Mouse (Mus musculus) adrenal gland, adult 2 months (tissue): ENCODE measurements around the gene Ache. TPM values are rescaled to one million over a fixed set of nuclear protein-coding genes. Genes with fewer than 3 reads are reported as not detected.
A peak's percentile ranks its signal among the peaks of the same experiment; 100 is the strongest.
"Not testable (repeated sequence)": the region's sequence is repeated elsewhere in the genome, so short reads cannot be mapped to it uniquely, and the experiment has no call there.

Source experiments
- DNase-seq: peaks from one replicate; pipeline ENCODE4 v3.0.0; 2021
- long read RNA-seq: library from polyadenylated mRNA; stranded (forward); transcript quantifications from one replicate; pipeline ENCODE4 v2.0.0, GENCODE M21; 2021
- polyA plus RNA-seq: library from polyadenylated mRNA; depleted of rRNA; stranded (reverse); fragments of >200 nt; gene quantifications from 2 replicates; pipeline ENCODE4 v1.2.3, GENCODE M21; 2012; rRNA removed
- total RNA-seq, 2 experiments: library from RNA; stranded (reverse); gene quantifications; 2 replicates each; pipeline ENCODE4 v1.2.3; 2021

Gene Ache
- total RNA-seq (10 to 100 TPM in 1 of 2 experiments, 1 to 10 TPM in 1; 5.8 to 12.0 TPM), polyA plus RNA-seq (11.0 and 18.0 TPM in 2 replicates)
- long read RNA-seq, transcript Ache-201 (5 exons, 2,186 nt): major isoform, 5 of 8 reads
- long read RNA-seq, partial matches to known transcripts: 1 of 8 reads
- long read RNA-seq, other reads (novel, unspliced or antisense): 0 of 8 reads

GRCm38 (mm10) chr5:137287032-137287952, at the start of gene Ache:
Ache (plus strand) TSS chr5:137287519.
- no peak for DNase-seq

- no peak for DNase-seq
These were observed 23.2 kb upstream of the Ache start for GRCm38 (mm10) chr5:137263897-137264720.

GRCm38 (mm10) chr5:137264787-137265186, 22.5 kb upstream of the Ache start:
- DNase-seq: no peak

- no peak for DNase-seq
These were observed 19.0 kb upstream of the Ache start for GRCm38 (mm10) chr5:137268131-137268910.

GRCm38 (mm10) chr5:137277360-137278342, 9.7 kb upstream of the Ache start:
- DNase-seq: no peak

GRCm38 (mm10) chr5:137284411-137284810, 2.9 kb upstream of the Ache start:
- not testable (repeated sequence) for DNase-seq

- no peak for DNase-seq
These were observed 2.3 kb upstream of the Ache start for GRCm38 (mm10) chr5:137285045-137285444.

GRCm38 (mm10) chr5:137285986-137286385, 1.3 kb upstream of the Ache start:
- no peak for DNase-seq

GRCm38 (mm10) chr5:137286655-137287031, 676 bp upstream of the Ache start:
- DNase-seq: peak; percentile 87

GRCm38 (mm10) chr5:137287953-137288743, 829 bp downstream of the Ache start:
- no peak for DNase-seq

- no peak for DNase-seq
These were observed 1.7 kb downstream of the Ache start for GRCm38 (mm10) chr5:137288999-137289470.

GRCm38 (mm10) chr5:137289591-137290365, 2.5 kb downstream of the Ache start:
- no peak for DNase-seq

- DNase-seq: peak; percentile 73
These were observed 3.4 kb downstream of the Ache start for GRCm38 (mm10) chr5:137290677-137291076.

GRCm38 (mm10) chr5:137291381-137291926, 4.1 kb downstream of the Ache start:
- DNase-seq: no peak

GRCm38 (mm10) chr5:137293282-137293681, 6.0 kb downstream of the Ache start:
- peak; percentile 92 for DNase-seq

- peak; percentile 97 for DNase-seq
These were observed 6.8 kb downstream of the Ache start, which contains the start of gene Ufsp1 for GRCm38 (mm10) chr5:137293839-137294743. Ufsp1 (plus strand) TSS chr5:137294629.

- DNase-seq: no peak
These were observed 7.4 kb downstream of the Ache start for GRCm38 (mm10) chr5:137294744-137295093.
